Mouse (Mus musculus): ENCODE results near the gene Carns1.

Gene Carns1

GRCm38 (mm10) chr19:4202149-4202548, 26.9 kb upstream of the Carns1 start:
- no peak for DNase-seq (ENCODE audit: extremely low read depth, low read depth, low spot score)

DNA sequence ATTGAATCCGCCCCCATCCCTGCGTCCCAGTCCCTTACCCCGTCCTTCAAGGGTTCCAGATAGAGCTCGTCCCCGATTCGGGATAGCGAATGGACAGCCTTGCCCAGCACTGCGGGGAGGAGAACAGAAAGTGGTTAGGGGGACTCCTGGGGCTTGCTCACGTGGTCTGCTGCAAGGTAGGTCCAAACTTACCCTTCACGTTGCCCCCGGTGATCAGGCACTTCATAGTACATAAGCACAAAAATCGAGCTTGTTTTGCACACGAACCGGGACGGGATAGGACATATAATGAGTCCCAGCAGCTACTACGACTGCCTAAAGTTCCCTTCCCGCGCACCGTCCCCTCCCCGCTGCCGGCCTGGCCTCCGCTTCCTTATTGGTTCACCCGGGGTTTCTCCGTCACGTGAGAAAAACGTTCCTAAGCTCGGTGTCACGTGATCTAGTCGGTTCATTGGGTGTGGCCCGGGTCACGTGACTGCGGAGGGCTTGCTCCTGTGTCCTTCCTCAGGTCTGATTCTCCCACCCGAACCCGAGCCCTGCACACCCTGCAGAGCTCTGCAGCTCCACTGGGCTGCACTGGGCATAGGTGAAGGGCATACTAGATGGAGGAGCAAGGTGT, 26.1 kb upstream of the Carns1 start, which contains the start of gene Rad9a:
Rad9a (minus strand) TSS at position 372 of the 619 bp plus-strand sequence.
- peak; percentile 61 for DNase-seq (ENCODE audit: extremely low read depth, low read depth, low spot score)

DNA sequence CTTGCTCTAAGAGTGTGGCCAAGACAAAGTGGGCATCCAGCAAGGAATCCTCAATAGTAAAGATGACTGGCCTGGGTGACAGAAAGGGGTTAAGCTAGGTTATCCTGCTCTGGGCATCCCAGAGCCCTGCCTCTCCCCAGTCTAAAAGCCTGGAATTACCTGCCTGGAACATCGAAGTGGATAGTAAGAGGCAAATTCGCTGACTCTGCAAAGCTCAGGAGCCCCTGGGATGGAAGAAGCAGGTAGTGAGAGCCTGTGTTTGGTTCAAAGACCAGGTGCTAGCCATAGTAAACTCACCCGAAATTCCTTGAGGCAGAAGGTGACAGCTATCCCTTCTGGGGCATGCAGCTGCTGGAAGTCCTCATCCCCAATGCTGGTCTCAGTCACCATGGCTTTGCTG, 21.9 kb upstream of the Carns1 start:
- DNase-seq (ENCODE audit: extremely low read depth, low read depth, low spot score): no peak

DNA sequence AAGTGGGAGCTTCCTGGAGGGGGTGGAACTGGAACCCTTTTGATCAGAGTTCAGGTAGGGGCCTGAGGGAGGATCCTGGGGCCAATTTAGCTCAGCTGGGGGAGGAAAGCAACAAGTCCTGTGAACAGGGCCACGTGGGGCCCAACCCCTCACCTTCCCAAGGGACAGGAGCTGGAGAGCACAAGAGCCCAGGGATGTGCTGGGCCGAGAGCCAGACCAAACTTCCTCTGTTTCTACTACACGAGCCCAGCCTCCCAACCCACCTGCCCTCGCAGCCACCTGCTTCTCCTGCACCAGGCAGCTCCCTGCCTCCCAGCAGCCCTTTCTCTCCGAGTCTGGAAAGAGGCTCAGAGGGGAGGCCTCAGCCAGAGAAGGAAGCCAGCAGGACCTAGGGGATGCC, 21.3 kb upstream of the Carns1 start:
- DNase-seq (ENCODE audit: extremely low read depth, low read depth, low spot score): no peak

DNA sequence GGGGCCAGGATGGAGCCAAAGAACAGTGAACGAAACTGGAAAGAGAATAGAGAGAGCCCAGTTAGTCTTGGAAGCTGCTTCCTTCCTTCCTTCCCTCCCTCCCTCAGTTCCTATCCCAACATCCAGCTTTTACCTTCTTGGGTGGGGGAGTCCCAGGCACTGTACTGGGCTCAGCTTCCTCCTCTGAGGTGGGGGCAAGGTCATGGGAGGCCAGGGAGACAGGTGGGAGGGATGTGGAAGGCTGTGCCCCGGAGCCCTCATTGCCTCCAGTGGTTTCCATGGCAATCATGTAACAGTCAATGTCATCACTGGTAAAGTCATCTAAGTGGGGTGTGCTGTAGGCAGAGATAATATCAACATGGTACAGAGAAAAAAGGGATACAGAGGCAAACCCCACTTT, 20.8 kb upstream of the Carns1 start:
- no peak for DNase-seq (ENCODE audit: extremely low read depth, low read depth, low spot score)

DNA sequence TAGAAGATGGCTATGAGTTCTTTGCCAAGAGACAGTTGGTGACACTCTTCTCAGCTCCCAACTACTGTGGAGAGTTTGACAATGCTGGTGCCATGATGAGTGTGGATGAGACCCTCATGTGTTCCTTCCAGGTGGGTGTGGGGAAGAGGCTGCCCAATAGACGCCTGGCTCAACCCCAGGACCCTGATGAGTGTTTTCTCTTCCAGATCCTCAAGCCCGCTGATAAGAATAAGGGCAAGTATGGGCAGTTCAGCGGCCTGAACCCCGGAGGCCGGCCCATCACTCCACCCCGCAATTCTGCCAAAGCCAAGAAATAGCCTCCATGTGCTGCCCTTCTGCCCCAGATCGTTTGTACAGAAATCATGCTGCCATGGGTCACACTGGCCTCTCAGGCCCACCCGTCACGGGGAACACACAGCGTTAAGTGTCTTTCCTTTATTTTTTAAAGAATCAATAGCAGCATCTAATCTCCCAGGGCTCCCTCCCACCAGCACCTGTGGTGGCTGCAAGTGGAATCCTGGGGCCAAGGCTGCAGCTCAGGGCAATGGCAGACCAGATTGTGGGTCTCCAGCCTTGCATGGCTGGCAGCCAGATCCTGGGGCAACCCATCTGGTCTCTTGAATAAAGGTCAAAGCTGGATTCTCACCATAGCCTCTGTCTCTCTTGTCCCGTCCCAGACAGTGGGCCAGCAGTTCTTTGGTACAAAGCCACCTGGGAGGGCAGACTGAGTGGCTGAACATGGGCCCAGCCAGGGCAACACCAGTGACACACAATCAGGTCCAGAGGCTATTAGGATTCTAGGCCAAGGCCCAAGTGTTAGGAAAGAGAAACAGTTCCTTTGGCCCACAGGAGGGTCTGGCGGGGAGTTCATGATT, 19.7 kb upstream of the Carns1 start:
- no peak for DNase-seq (ENCODE audit: extremely low read depth, low read depth, low spot score)

- no peak for DNase-seq (ENCODE audit: extremely low read depth, low read depth, low spot score)
Measured at GRCm38 (mm10) chr19:4194021-4194724, 18.9 kb upstream of the Carns1 start.

DNA sequence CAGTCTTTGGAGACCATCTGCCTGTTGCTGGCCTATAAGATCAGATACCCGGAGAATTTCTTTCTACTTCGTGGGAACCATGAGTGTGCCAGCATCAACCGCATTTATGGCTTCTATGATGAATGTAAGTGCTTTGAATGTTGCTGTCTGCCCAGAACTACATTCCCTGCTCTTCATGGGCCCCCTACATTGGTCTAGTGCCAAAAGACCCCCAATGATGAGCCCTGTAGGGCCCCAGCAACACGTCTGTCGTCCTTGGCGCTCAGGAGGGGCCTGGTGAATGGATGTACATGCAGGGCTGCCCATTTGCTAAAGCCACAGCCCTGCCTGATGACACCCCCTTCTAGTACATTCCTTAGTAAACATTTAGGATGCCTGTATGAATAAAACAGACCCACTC, 17.9 kb upstream of the Carns1 start:
- no peak for DNase-seq (ENCODE audit: extremely low read depth, low read depth, low spot score)

GRCm38 (mm10) chr19:4192251-4192985, 17.1 kb upstream of the Carns1 start:
- DNase-seq (ENCODE audit: extremely low read depth, low read depth, low spot score): no peak

DNA sequence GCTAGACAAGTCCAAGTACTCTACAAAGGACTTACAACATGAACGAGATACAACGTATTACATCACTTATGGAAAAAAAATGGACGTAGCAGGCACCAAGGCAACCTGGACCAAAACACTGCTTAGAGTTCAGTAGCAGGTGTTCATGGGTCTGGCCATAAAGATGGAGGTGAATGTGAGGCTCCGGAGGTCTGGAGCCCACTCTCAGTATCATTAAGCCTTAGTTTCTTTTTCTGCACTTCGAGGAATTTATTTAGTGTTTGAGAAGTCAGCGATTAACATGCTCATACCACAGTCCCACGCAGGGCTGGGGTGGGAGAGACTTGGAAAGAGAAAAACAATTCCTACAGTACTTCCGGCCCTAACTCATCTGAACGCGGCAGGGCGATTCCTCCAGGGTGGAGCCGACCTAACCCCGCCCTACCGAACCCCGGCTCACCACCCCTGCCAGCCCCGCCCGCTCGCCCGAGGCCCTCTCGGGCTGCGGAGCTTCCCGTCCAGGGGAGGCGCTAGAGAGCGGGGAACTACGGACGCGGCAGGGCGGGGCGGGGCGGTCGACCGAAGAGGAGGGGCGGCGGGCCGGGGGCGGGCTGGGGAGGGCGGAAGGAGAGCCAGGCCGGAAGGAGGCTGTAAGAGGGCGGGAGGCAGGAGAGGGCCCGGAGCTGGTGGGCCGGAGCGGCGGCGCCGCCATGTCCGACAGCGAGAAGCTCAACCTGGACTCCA, 16.4 kb upstream of the Carns1 start, which contains the start of gene Ppp1ca:
Ppp1ca (plus strand) TSS at position 538 of the 723 bp plus-strand sequence.
- DNase-seq (ENCODE audit: extremely low read depth, low read depth, low spot score): peak; percentile 59

GRCm38 (mm10) chr19:4190831-4191334, 15.6 kb upstream of the Carns1 start, which contains the start of gene Tbc1d10c:
Gene Tbc1d10c, minus strand, starts transcription at chr19:4191284.
- no peak for DNase-seq (ENCODE audit: extremely low read depth, low read depth, low spot score)

DNA sequence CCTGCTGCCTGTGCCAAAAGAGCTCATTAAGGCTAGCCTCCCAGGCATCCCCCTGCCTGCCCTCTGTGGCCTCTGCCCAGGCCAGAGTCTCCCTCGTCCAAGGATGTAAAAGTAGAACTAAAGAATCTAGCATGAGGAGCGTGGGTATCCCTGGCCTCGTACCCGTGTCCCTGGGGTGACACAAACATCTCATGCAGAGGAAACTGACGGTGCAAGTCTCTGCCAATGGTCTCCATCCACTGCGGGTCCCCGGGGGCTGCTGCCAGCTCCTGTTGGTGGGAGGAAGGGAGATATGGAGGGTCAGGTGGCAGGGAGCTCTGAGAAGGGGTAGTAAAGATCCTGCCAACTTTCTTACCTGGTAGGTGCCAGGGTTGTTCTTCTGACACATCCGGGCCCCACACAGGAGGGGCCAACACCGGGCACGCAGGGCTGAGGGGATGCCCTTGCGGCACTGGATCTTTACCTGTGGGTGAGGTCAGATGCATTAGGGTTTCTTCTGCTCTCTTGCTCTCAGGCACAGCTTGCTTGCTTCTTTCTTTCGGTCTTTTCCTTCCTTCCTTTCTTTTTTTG, 13.9 kb upstream of the Carns1 start:
- no peak for DNase-seq (ENCODE audit: extremely low read depth, low read depth, low spot score)

- DNase-seq (ENCODE audit: extremely low read depth, low read depth, low spot score): no peak
Measured at GRCm38 (mm10) chr19:4187303-4187702, 12.0 kb upstream of the Carns1 start.

DNA sequence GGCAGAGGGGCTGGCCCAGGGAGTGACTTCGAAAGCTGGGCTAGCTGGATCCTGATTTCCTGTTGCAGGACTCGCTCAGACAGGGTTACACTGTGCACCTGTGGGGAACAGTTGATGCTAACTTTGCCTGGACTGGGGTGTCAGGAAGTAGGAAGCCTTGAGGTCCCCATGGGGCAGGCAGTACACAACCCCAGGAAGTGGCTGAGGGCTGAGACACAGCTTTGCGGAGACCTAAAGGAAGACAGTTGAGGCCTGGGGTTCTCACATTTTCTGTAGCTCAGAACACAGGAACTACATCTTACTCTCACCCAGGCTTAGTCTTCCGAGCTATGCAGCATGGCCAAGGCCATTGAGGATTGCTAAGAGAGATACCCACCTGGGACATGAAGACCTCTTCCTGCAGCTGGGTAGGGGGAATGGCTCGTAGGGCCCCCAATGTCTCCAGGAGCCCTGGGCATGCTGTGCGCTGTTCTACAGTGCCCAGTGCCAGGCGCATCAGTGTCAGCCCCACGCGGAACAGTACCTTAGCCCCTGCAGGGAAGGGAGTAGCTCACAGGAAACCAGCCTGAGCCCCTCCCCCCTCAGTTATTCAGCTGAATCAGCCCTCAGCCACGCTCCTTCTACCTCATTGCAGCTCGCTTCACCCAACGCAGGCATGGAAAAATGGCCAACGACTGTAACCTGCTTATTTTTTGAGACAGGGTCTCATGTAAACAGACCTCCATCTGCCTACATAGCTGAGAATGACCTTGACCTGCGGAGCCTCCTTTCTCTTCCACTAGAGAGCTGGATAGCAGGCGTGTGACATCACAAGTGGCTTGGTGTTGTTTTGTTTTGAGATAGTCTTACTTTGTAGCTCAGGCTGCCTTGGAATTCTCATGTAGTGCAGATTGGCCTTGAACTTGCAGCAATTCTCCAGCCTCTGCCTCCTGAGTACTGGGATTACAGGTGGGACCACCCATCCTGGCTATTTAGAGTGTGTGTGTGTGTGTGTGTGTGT, 10.0 kb upstream of the Carns1 start:
- DNase-seq (ENCODE audit: extremely low read depth, low read depth, low spot score): no peak

DNA sequence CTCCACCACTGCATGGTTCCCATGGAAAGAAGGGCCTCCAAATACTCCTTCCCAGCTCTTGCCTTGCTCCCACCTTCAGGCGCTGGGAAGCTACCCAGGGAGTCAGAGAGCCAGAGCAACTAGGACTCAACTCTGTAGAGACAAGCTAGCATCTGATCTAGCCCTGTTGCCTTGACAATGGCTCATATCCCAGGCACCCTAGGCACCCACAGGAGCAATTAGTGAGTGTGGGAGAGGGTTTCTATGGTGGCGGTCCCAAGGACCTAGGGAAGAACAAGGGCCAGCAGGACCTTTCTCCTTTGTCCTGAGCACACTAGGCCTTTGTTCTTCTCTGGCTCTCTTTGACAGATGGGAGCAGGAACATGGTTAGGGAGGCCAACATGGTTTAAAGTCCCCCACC, 8.4 kb upstream of the Carns1 start:
- DNase-seq (ENCODE audit: extremely low read depth, low read depth, low spot score): no peak

GRCm38 (mm10) chr19:4181892-4182291, 6.6 kb upstream of the Carns1 start:
- DNase-seq (ENCODE audit: extremely low read depth, low read depth, low spot score): no peak

DNA sequence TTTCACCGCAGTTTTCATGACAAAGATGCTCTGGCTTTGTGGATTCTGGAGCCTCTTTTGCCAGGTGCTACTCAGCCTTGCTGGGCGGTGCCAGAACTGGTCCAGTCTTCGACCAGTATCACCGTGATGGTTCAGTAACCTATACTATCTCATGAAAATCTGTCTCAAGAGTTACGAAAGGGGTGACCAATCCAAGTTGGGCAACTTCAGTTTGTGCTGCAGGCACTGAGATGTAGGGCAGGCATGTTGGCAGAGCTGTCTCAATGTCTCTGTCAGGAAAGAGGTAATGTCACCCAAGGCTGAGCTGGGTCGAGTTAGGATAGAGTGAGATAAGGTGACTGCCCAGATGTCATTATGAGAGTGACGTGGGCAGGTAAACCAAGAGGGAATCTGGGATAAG, 5.1 kb upstream of the Carns1 start:
- no peak for DNase-seq (ENCODE audit: extremely low read depth, low read depth, low spot score)

DNA sequence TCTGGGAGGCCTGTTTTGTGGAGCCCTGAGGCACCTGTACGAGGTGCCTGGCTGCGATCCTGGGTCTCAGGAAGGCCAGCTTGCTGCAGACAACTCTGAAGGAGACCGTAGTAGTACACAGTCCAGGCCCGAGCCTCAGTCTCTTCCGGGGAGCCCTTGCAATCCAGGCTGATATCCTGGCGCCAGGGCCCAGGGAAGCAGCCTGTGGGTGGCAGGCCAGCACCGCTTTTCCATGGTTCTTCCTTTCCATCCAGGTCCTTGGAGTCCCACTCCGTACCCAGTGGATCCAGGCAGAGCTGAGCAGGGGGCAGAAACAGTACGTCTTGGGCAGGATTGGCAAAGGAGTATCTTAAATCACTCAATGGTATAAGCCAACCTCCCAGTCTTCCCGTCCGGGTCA, 2.4 kb downstream of the Carns1 start:
- no peak for DNase-seq (ENCODE audit: extremely low read depth, low read depth, low spot score)

Measured in fat pad, adult 2 months (tissue).